Mouse (Mus musculus): ENCODE measurements around the gene Gm867.

The Gm867 gene

DNA sequence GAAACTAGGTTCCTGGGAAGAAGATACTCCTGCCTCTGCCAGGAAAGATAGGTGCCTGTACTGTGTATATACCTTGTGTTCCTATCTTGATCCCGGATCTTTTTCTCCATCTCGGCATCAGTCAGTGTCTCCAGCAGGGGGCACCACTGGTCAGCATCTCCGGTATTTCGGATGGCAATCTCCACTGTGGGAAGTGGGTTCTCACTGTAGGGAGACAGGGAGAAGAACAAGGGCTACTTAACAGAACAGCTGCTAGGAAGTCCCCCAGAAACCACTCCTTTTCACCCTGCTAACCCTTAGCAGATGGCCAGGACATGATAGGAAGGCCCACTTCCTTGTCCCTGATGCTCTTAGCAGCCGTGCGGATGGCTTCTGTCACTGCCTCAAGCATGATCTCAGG lies 43.1 kb downstream of the Gm867 start:
- in situ Hi-C loops (cut with MboI, MseI), result no loop called here

- in situ Hi-C loops (cut with MboI, MseI), result no loop called here
Measured at GRCm38 (mm10) chr10:75896208-75896607, 44.3 kb downstream of the Gm867 start.

GRCm38 (mm10) chr10:75895730-75896129 lies 44.7 kb downstream of the Gm867 start:
- in situ Hi-C loops (cut with MboI, MseI), result no loop called here

GRCm38 (mm10) chr10:75894601-75895000 lies 45.9 kb downstream of the Gm867 start:
- in situ Hi-C loops (cut with MboI, MseI), result no loop called here

GRCm38 (mm10) chr10:75893089-75893750 lies 47.3 kb downstream of the Gm867 start, which contains the start of gene Derl3:
Gene Derl3 (plus strand): TSS chr10:75893413.
- in situ Hi-C loops (cut with MboI, MseI), result no loop called here

DNA sequence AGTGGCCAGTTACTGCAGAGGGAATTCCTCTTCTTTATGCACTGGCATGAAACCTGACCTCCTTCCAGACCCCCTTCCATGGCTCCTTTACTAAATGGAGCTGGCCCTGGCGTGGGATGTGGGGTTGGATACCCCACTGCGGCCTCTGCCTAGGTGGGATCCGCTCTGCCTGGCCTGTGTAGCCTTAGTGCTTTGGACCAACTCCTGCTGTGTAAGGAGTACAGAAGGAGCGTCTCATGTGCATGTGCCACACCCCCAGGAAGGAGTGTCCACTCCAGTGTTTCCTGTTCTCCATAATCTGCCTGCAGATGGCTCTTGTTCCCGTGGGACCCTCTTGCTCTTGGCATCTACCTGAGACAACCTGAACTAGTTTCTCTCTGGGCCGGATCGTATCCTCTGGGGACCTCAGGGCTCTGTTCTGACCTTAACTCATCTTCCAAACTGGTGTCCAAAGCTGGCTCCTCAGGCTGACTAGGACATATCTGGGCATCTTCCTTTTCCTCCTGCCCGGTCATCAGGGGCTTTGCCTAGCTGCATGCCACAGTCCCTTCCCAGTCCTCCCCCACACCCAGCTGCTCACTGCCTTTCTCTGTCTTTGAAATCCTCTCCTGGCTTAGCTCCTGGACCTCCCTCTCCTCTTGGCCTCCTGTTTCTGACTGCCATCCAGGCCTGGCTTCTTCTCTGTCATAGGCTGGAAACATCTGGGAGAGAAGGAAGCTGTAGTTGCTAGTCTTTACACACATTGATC lies 50.9 kb downstream of the Gm867 start:
- in situ Hi-C loops (cut with MboI, MseI), result loop anchor here (5.0 kb wide), 1 partner anchor 63 kb away; the partner anchor contains the start of gene Gm5134

Measured in regulatory T cell (primary cell).